Mouse (Mus musculus) embryo, embryonic 11.5 days (tissue): Measurements from ENCODE around the gene Cul4a.

Experiments used
- DNase-seq: peaks from one replicate; pipeline ENCODE4 v3.0.0-alpha.2; 2012; ENCODE audit warnings: low read depth, low spot score

Gene Cul4a

DNA sequence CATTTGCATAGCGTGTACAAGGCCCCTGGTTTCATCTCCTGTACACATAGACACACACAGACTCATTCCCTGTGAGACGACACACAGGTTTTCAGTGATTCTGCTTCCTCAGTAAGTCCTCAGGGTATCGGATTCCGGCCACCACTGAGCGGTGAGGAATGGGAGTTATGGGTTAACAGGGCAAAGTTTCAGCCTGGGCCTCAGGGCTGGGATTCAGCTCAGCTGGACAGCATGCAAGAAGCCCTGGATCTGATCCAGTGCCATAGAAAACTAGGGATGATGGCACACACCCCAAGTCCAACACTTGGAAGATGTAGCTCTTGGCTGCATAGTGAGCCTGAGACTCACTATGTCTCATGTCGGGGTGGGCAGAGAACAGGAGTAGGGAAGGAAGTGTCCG lies 74.5 kb downstream of the Cul4a start:
- DNase-seq, result no peak

GRCm38 (mm10) chr8:13180408-13180807 lies 75.0 kb downstream of the Cul4a start:
- no peak for DNase-seq

GRCm38 (mm10) chr8:13180911-13181690 lies 75.7 kb downstream of the Cul4a start:
- DNase-seq, result no peak

- DNase-seq, result no peak
Measured at GRCm38 (mm10) chr8:13181691-13181976, 76.2 kb downstream of the Cul4a start.

- DNase-seq, result no peak
Measured at GRCm38 (mm10) chr8:13186819-13187218, 81.4 kb downstream of the Cul4a start.

GRCm38 (mm10) chr8:13187229-13187628 lies 81.8 kb downstream of the Cul4a start:
- DNase-seq, result no peak

GRCm38 (mm10) chr8:13187638-13188037 lies 82.2 kb downstream of the Cul4a start:
- DNase-seq, result no peak

GRCm38 (mm10) chr8:13188052-13188555 lies 82.7 kb downstream of the Cul4a start:
- no peak for DNase-seq

DNA sequence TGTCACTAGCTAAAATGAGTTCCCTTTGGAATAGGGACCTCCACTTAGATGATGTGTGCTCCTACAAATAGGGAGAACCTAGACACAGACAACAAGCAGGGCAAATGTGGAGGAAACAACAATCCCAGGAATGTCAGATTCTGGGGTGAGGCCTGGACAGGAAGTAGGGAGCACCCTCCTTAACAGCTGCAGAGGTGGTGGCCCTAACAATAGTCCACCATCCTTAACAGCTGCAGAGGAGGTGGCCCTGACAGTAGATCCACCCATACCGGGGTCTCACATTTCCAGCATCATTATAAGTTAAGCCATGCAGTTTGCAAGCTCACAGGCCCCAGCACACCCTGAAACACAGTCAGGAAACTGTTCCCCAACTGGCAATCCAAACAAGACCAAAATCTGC lies 83.4 kb downstream of the Cul4a start:
- no peak for DNase-seq

DNA sequence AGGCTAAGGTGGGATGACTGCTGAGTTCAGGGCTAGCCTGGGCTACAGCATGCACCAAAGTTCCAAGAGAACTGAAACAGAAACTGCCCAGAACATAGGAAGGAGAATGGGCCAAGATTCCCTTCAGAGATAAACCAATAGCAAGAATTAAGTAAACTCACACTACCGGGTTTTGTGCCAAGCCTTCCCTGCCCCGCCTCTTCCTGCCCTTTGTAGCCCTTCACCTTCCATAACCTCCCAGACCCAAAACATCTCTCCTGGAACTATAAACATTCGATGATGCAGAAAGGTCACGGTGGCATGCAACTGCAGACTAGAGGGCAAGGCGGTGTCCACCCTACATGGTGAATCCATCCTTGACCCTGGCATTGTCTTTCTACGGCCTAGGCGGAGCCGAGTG lies 84.8 kb downstream of the Cul4a start:
- DNase-seq, result no peak

DNA sequence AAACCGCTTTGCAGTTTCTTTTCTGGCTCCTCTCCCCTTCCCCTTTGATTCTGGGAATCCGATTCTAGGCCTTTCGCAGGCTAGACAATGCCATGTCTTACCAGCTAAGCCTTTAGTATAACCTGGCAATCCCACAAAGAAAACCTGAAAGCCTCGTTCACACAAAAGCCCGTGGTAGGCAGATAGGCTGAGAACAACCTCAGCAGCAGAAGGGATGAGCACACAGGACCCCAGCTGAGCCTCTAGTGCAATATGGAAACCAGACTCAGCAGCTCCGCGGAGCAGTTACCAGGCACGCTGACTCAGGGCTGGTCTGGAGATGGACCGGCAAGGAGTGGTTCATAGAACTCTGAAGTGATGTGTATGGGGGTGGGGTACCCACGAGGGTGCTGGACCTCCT lies 89.4 kb downstream of the Cul4a start:
- DNase-seq, result no peak

DNA sequence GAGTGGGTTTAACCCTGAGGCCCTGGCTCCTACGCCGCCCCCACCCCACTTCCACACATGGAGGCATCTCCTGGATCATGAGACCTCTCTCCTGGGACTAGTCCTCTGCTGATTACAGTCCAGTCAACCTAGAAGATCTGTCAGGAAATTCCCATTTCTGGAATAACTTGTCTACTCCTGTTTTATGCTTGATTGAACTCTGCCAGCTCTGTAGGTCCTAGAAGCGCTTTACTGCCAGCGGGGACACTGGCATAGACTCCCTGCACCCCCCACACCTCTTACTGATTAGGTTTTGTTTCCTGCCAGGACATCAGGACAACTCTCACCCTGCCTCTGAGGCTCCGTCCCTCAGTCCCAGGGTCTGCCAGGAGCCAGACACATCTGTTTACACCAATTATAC lies 92.1 kb downstream of the Cul4a start:
- DNase-seq, result no peak
